In genomic region chr12:8881736-8882135, GRCm38 (mm10) we compare ENCODE assay signal across 10 mouse cellular contexts. TPM values are rescaled to one million over a fixed set of nuclear protein-coding genes. Genes with fewer than 3 reads are reported as not detected.
DNase-seq lines count a peak whose midpoint lies in the region; ATAC-seq and TF ChIP-seq lines count a peak whose summit lies in the region.
"Had no signal": no experiment of that assay in that cellular context is flagged by ENCODE, and none has a peak within 500 bp of the region (broad histone marks: within the 10 kb centered on the region; RNA-seq: fewer than 3 reads in every experiment).

No protein-coding gene starts in this region.

- H3K4me3 ChIP-seq in intestine, embryonic 16.5 days (ENCODE audit: low read length): no peak overlapping the region
- no peak overlapping the region for H3K4me3 ChIP-seq in intestine, embryonic 15.5 days (replicated peaks)
- no peak overlapping the region for H3K4me3 ChIP-seq in lung, postnatal 0 days (ENCODE audit: low read depth, low read length)
- no peak overlapping the region for H3K4me3 ChIP-seq in hindbrain, embryonic 12.5 days
- no peak overlapping the region for H3K4me3 ChIP-seq in neural tube, embryonic 15.5 days (replicated peaks)
- H3K4me3 ChIP-seq: heart, embryonic 13.5 days; midbrain, embryonic 10.5 days had no signal

- no peaks in the 10 kb centered on the region for H3K9me3 ChIP-seq in intestine, embryonic 16.5 days (ENCODE audit: control insufficient read depth, low read length)
- no peaks in the 10 kb centered on the region for H3K9me3 ChIP-seq in intestine, embryonic 15.5 days
- H3K9me3 ChIP-seq in lung, postnatal 0 days (ENCODE audit: low read length): no peaks in the 10 kb centered on the region
- no peaks in the 10 kb centered on the region for H3K9me3 ChIP-seq in hindbrain, embryonic 12.5 days (replicated peaks)
- no peaks in the 10 kb centered on the region for H3K9me3 ChIP-seq in neural tube, embryonic 15.5 days (replicated peaks)
- H3K9me3 ChIP-seq: heart, embryonic 13.5 days; midbrain, embryonic 10.5 days had no signal

- no peak overlapping the region for H3K27ac ChIP-seq in intestine, embryonic 16.5 days (ENCODE audit: low read length)
- no peak overlapping the region for H3K27ac ChIP-seq in intestine, embryonic 15.5 days
- no peak overlapping the region for H3K27ac ChIP-seq in lung, postnatal 0 days (ENCODE audit: low read length)
- H3K27ac ChIP-seq in hindbrain, embryonic 12.5 days: no peak overlapping the region
- no peak overlapping the region for H3K27ac ChIP-seq in neural tube, embryonic 15.5 days (replicated peaks)
- H3K27ac ChIP-seq: heart, embryonic 13.5 days; midbrain, embryonic 10.5 days had no signal

- no peaks in the 10 kb centered on the region for H3K36me3 ChIP-seq in intestine, embryonic 16.5 days (ENCODE audit: control insufficient read depth, insufficient read depth, low read length)
- H3K36me3 ChIP-seq in intestine, embryonic 15.5 days: no peaks in the 10 kb centered on the region
- no peaks in the 10 kb centered on the region for H3K36me3 ChIP-seq in lung, postnatal 0 days (ENCODE audit: insufficient read depth, low read length)
- no peaks in the 10 kb centered on the region for H3K36me3 ChIP-seq in hindbrain, embryonic 12.5 days
- H3K36me3 ChIP-seq in neural tube, embryonic 15.5 days: no peaks in the 10 kb centered on the region
- H3K36me3 ChIP-seq: heart, embryonic 13.5 days; midbrain, embryonic 10.5 days had no signal

- H3K9ac ChIP-seq in intestine, embryonic 16.5 days (ENCODE audit: low read depth, low read length): no peak overlapping the region
- no peak overlapping the region for H3K9ac ChIP-seq in intestine, embryonic 15.5 days
- H3K9ac ChIP-seq in lung, postnatal 0 days (replicated peaks; ENCODE audit: low read depth): no peak overlapping the region
- no peak overlapping the region for H3K9ac ChIP-seq in hindbrain, embryonic 12.5 days
- H3K9ac ChIP-seq in neural tube, embryonic 15.5 days (replicated peaks): no peak overlapping the region
- H3K9ac ChIP-seq: heart, embryonic 13.5 days had no signal

- TF ChIP-seq CTCF in lung, postnatal 0 days (IDR thresholded peaks at IDR 0.05): peak; percentile 68

- DNase-seq in NIH3T3 (ENCODE audit: low read depth): peak; percentile 52
- peak; percentile 48 for DNase-seq in lung, postnatal 0 days (ENCODE audit: low spot score)
- DNase-seq in yolk sac, embryonic 10.5 days (ENCODE audit: low spot score): no peak

- WGBS in intestine, embryonic 16.5 days: 43% methylated on average over 4 of the region's 4 CpGs
- WGBS in intestine, embryonic 15.5 days: 51% methylated on average over 4 of the region's 4 CpGs
- 37% methylated on average over 4 of the region's 4 CpGs for WGBS in lung, postnatal 0 days
- 63% methylated on average over 4 of the region's 4 CpGs for WGBS in hindbrain, embryonic 12.5 days
- 70% methylated on average over 4 of the region's 4 CpGs for WGBS in neural tube, embryonic 15.5 days

- ATAC-seq in intestine, embryonic 16.5 days: peak; percentile 44
- ATAC-seq in intestine, embryonic 15.5 days: no peak
- peak; percentile 71; the same call in 1 of the 2 replicates for ATAC-seq in granulocyte monocyte progenitor cell, adult 5-6 weeks (replicated peaks; ENCODE audit: poor library complexity, severe bottlenecking)
- ATAC-seq in lung, postnatal 0 days: peak; percentile 49
- ATAC-seq in hindbrain, embryonic 12.5 days (ENCODE audit: low FRiP score): no peak
- no peak for ATAC-seq in neural tube, embryonic 15.5 days (ENCODE audit: low FRiP score)

- TF ChIP-seq EP300 in lung, postnatal 0 days (IDR thresholded peaks at IDR 0.05): no peak

- peaks cover 25% of the 10 kb centered on the region for H3K4me1 ChIP-seq in intestine, embryonic 16.5 days (ENCODE audit: control insufficient read depth, insufficient read depth, low read length)
- peaks cover 28% of the 10 kb centered on the region for H3K4me1 ChIP-seq in intestine, embryonic 15.5 days (replicated peaks)
- H3K4me1 ChIP-seq in lung, postnatal 0 days (ENCODE audit: insufficient read depth, low read depth, low read length): peaks cover 17% of the 10 kb centered on the region; the same call in 1 of the 2 replicates
- peaks cover 17% of the 10 kb centered on the region for H3K4me1 ChIP-seq in hindbrain, embryonic 12.5 days
- peaks cover 7% of the 10 kb centered on the region; the same call in 1 of the 2 replicates for H3K4me1 ChIP-seq in neural tube, embryonic 15.5 days

- H3K4me2 ChIP-seq in intestine, embryonic 16.5 days (ENCODE audit: low read depth, low read length): no peak overlapping the region
- no peak overlapping the region for H3K4me2 ChIP-seq in intestine, embryonic 15.5 days (replicated peaks)
- no peak overlapping the region for H3K4me2 ChIP-seq in lung, postnatal 0 days (replicated peaks; ENCODE audit: low read depth, low read length)
- H3K4me2 ChIP-seq in hindbrain, embryonic 12.5 days (replicated peaks): no peak overlapping the region
- H3K4me2 ChIP-seq in neural tube, embryonic 15.5 days: no peak overlapping the region
- H3K4me2 ChIP-seq: heart, embryonic 13.5 days had no signal

- H3K27me3 ChIP-seq in intestine, embryonic 16.5 days (replicated peaks; ENCODE audit: control insufficient read depth, insufficient read depth, low read length): no peaks in the 10 kb centered on the region
- no peaks in the 10 kb centered on the region for H3K27me3 ChIP-seq in intestine, embryonic 15.5 days (replicated peaks)
- H3K27me3 ChIP-seq in lung, postnatal 0 days (replicated peaks; ENCODE audit: insufficient read depth, low read length): no peaks in the 10 kb centered on the region
- no peaks in the 10 kb centered on the region for H3K27me3 ChIP-seq in hindbrain, embryonic 12.5 days
- H3K27me3 ChIP-seq in neural tube, embryonic 15.5 days (replicated peaks): no peaks in the 10 kb centered on the region
- H3K27me3 ChIP-seq: heart, embryonic 13.5 days had no signal

RNA-seq across cellular contexts. Expression of gene Laptm4a, which starts 39.7 kb away (rescaled TPM):
- polyA plus RNA-seq in intestine, embryonic 16.5 days (2015; fragmentation: Nextera tagmentation; extraction: Ambion mirVana): 244 and 257 TPM in 2 replicates
- polyA plus RNA-seq in intestine, embryonic 15.5 days (2015; fragmentation: Nextera tagmentation; extraction: Ambion mirVana): 249 and 294 TPM in 2 replicates
- total RNA-seq in granulocyte monocyte progenitor cell, adult 5-6 weeks (2014; fragmentation: Nextera tagmentation): 58.5 and 63.6 TPM in 2 replicates
- total RNA-seq in granulocyte monocyte progenitor cell, adult 5-6 weeks (2017): 99.7 and 113 TPM in 2 replicates
- polyA plus RNA-seq in lung, postnatal 0 days (2015; fragmentation: Nextera tagmentation; extraction: Ambion mirVana): 467 and 484 TPM in 2 replicates
- polyA plus RNA-seq in hindbrain, embryonic 12.5 days (2016; fragmentation: Nextera tagmentation; extraction: Ambion mirVana): 222 and 249 TPM in 2 replicates
- 197 and 217 TPM in 2 replicates for polyA plus RNA-seq in neural tube, embryonic 15.5 days (2015; fragmentation: Nextera tagmentation; extraction: Ambion mirVana)

Comparison
In these comparisons a context has a peak if more than half of its experiments do, and no peak if none do; other contexts are left out.
1. ATAC-seq: peak in intestine, embryonic 16.5 days (single experiment), granulocyte monocyte progenitor cell, adult 5-6 weeks (single experiment) and lung, postnatal 0 days (single experiment); none in intestine, embryonic 15.5 days (single experiment), hindbrain, embryonic 12.5 days (single experiment) and neural tube, embryonic 15.5 days (single experiment).